Mouse (Mus musculus): ENCODE data around the gene Spata16. TPM values are rescaled to one million over a fixed set of nuclear protein-coding genes. Genes with fewer than 3 reads are reported as not detected.
"Not testable (repeated sequence)": the region's sequence is repeated elsewhere in the genome, so short reads cannot be mapped to it uniquely, and the experiment has no call there.

Gene Spata16
- total RNA-seq (2021), result not detected
- long read RNA-seq, experiment 1, result 0 reads
- long read RNA-seq, experiment 2, partial matches to known transcripts, result 0 of 1 reads
- long read RNA-seq, experiment 2, other reads (novel, unspliced or antisense), result 1 of 1 reads

GRCm38 (mm10) chr3:26637402-26637801 is at the start of gene Spata16:
Gene Spata16, plus strand, starts transcription at chr3:26637620.
- Histone ChIP-seq H3K27ac (no peak within 1 kb of the TSS), H3K4me3 (no peak within 1 kb of the TSS)
- no peak for DNase-seq (ENCODE audit: extremely low spot score in 1 of 2, low spot score in 2 of 2)
- no peak for TF ChIP-seq CTCF (IDR thresholded peaks at IDR 0.05)
- intact Hi-C loops (cut with DNase I), result no loop called here

- intact Hi-C loops (cut with DNase I), result no loop called here
- no peak for DNase-seq (ENCODE audit: extremely low spot score in 1 of 2, low spot score in 2 of 2)
- Histone ChIP-seq H3K27ac (no peak overlapping the region), H3K4me3 (no peak overlapping the region)
- TF ChIP-seq CTCF (IDR thresholded peaks at IDR 0.05), result no peak
These were observed 32.6 kb upstream of the Spata16 start for GRCm38 (mm10) chr3:26604861-26605260.

GRCm38 (mm10) chr3:26608531-26608930 is 28.9 kb upstream of the Spata16 start:
- Histone ChIP-seq H3K4me3 (no peak overlapping the region), H3K27ac (no peak overlapping the region)
- no peak for TF ChIP-seq CTCF (IDR thresholded peaks at IDR 0.05)
- DNase-seq (ENCODE audit: extremely low spot score in 1 of 2, low spot score in 2 of 2), result no peak
- intact Hi-C loops (cut with DNase I), result no loop called here

- Histone ChIP-seq H3K4me3 (no peak overlapping the region), H3K27ac (no peak overlapping the region)
- no peak for DNase-seq (ENCODE audit: extremely low spot score in 1 of 2, low spot score in 2 of 2)
- intact Hi-C loops (cut with DNase I), result no loop called here
- TF ChIP-seq CTCF (IDR thresholded peaks at IDR 0.05), result no peak
These were observed 1.8 kb downstream of the Spata16 start for GRCm38 (mm10) chr3:26639214-26639613.

- intact Hi-C loops (cut with DNase I), result no loop called here
- TF ChIP-seq CTCF (IDR thresholded peaks at IDR 0.05), result no peak
- H3K27ac ChIP-seq, result no peak overlapping the region
- no peak for DNase-seq (ENCODE audit: extremely low spot score in 1 of 2, low spot score in 2 of 2)
- no peak overlapping the region for H3K4me3 ChIP-seq
These were observed 2.4 kb downstream of the Spata16 start for GRCm38 (mm10) chr3:26639851-26640250.

- TF ChIP-seq CTCF (IDR thresholded peaks at IDR 0.05), result no peak
- H3K27ac ChIP-seq, result no peak overlapping the region
- no peak for DNase-seq (ENCODE audit: extremely low spot score in 1 of 2, low spot score in 2 of 2)
- no peak overlapping the region for H3K4me3 ChIP-seq
- intact Hi-C loops (cut with DNase I), result no loop called here
These were observed 3.1 kb downstream of the Spata16 start for GRCm38 (mm10) chr3:26640321-26641075.

- intact Hi-C loops (cut with DNase I), result no loop called here
These were observed 4.2 kb downstream of the Spata16 start for GRCm38 (mm10) chr3:26641351-26642249.

GRCm38 (mm10) chr3:26644136-26644535 is 6.7 kb downstream of the Spata16 start:
- no peak for TF ChIP-seq CTCF (IDR thresholded peaks at IDR 0.05)
- intact Hi-C loops (cut with DNase I), result no loop called here

More at GRCm38 (mm10) chr3:26641351-26642249, 4.2 kb downstream of the Spata16 start:
- no peak for DNase-seq (ENCODE audit: extremely low spot score in 1 of 2, low spot score in 2 of 2)
- H3K4me3 ChIP-seq, result no peak overlapping the region
- TF ChIP-seq CTCF (IDR thresholded peaks at IDR 0.05), result no peak
- H3K27ac ChIP-seq, result no peak overlapping the region

GRCm38 (mm10) chr3:26646834-26647233 is 9.4 kb downstream of the Spata16 start:
- DNase-seq (ENCODE audit: extremely low spot score in 1 of 2, low spot score in 2 of 2), result no peak
- Histone ChIP-seq H3K27ac (no peak overlapping the region), H3K4me3 (no peak overlapping the region)
- TF ChIP-seq CTCF (IDR thresholded peaks at IDR 0.05), result no peak
- intact Hi-C loops (cut with DNase I), result no loop called here

More at GRCm38 (mm10) chr3:26644136-26644535, 6.7 kb downstream of the Spata16 start:
- Histone ChIP-seq H3K4me3 (no peak overlapping the region), H3K27ac (no peak overlapping the region)
- no peak for DNase-seq (ENCODE audit: extremely low spot score in 1 of 2, low spot score in 2 of 2)

- no peak for DNase-seq (ENCODE audit: extremely low spot score in 1 of 2, low spot score in 2 of 2)
- no peak overlapping the region for H3K27ac ChIP-seq
- H3K4me3 ChIP-seq, result no peak overlapping the region
- intact Hi-C loops (cut with DNase I), result no loop called here
- TF ChIP-seq CTCF (IDR thresholded peaks at IDR 0.05), result no peak
These were observed 48.4 kb downstream of the Spata16 start for GRCm38 (mm10) chr3:26685832-26686231.

GRCm38 (mm10) chr3:26709492-26709891 is 72.1 kb downstream of the Spata16 start:
- H3K27ac ChIP-seq; H3K4me3 ChIP-seq; DNase-seq (ENCODE audit: extremely low spot score in 1 of 2, low spot score in 2 of 2); intact Hi-C loops (cut with DNase I): not testable (repeated sequence)

GRCm38 (mm10) chr3:26727526-26727925 is 90.1 kb downstream of the Spata16 start:
- Histone ChIP-seq H3K4me3 (no peak overlapping the region), H3K27ac (no peak overlapping the region)
- no peak for TF ChIP-seq CTCF (IDR thresholded peaks at IDR 0.05)
- no peak for DNase-seq (ENCODE audit: extremely low spot score in 1 of 2, low spot score in 2 of 2)
- intact Hi-C loops (cut with DNase I), result no loop called here

Data from left cerebral cortex, adult 2 months (tissue).